ENCODE assay signal across 20 mouse cellular contexts in genomic region chr19:29221867-29222266, GRCm38 (mm10). TPM values are rescaled to one million over a fixed set of nuclear protein-coding genes. Genes with fewer than 3 reads are reported as not detected.
DNase-seq lines count a peak whose midpoint lies in the region; ATAC-seq lines count a peak whose summit lies in the region.
"Had no signal": no experiment of that assay in that cellular context is flagged by ENCODE, and none has a peak within 500 bp of the region (broad histone marks: within the 10 kb centered on the region; RNA-seq: fewer than 3 reads in every experiment).

No protein-coding gene starts in this region.

- no peak for ATAC-seq in embryonic facial prominence, embryonic 14.5 days (ENCODE audit: low read depth)
- ATAC-seq: forebrain, embryonic 16.5 days; intestine, postnatal 0 days; midbrain, embryonic 13.5 days had no signal

- no peak overlapping the region for H3K4me2 ChIP-seq in embryonic facial prominence, embryonic 14.5 days (ENCODE audit: low read depth, low read length)
- H3K4me2 ChIP-seq: embryonic facial prominence, embryonic 12.5 days; hindbrain, embryonic 13.5 days; limb, embryonic 12.5 days; liver, embryonic 15.5 days; midbrain, embryonic 13.5 days had no signal

- 71% methylated on average over 4 of the region's 4 CpGs for WGBS in embryonic facial prominence, embryonic 14.5 days
- WGBS in embryonic facial prominence, embryonic 10.5 days: 81% methylated on average over 4 of the region's 4 CpGs

- H3K4me3 ChIP-seq in embryonic facial prominence, embryonic 14.5 days (ENCODE audit: low read depth, low read length): no peak overlapping the region
- no peak overlapping the region for H3K4me3 ChIP-seq in embryonic facial prominence, embryonic 10.5 days
- H3K4me3 ChIP-seq: embryonic facial prominence, embryonic 12.5 days; heart, adult 2 months; hindbrain, embryonic 13.5 days; limb, embryonic 12.5 days; liver, embryonic 15.5 days; midbrain, embryonic 13.5 days had no signal

- H3K36me3 ChIP-seq in embryonic facial prominence, embryonic 14.5 days (ENCODE audit: control insufficient read depth, insufficient read depth, low read length): no peaks in the 10 kb centered on the region
- no peaks in the 10 kb centered on the region for H3K36me3 ChIP-seq in embryonic facial prominence, embryonic 10.5 days (replicated peaks)
- H3K36me3 ChIP-seq: embryonic facial prominence, embryonic 12.5 days; G1E; hindbrain, embryonic 13.5 days; limb, embryonic 12.5 days; liver, embryonic 15.5 days; midbrain, embryonic 13.5 days had no signal

- H3K27me3 ChIP-seq in embryonic facial prominence, embryonic 14.5 days (replicated peaks; ENCODE audit: control insufficient read depth, insufficient read depth, low read length): no peaks in the 10 kb centered on the region
- H3K27me3 ChIP-seq in embryonic facial prominence, embryonic 10.5 days (replicated peaks; ENCODE audit: low read depth, poor library complexity, severe bottlenecking): no peaks in the 10 kb centered on the region
- H3K27me3 ChIP-seq: embryonic facial prominence, embryonic 12.5 days; hindbrain, embryonic 13.5 days; limb, embryonic 12.5 days; liver, embryonic 15.5 days; midbrain, embryonic 13.5 days had no signal

- H3K9ac ChIP-seq in embryonic facial prominence, embryonic 14.5 days (ENCODE audit: low read depth, low read length): no peak overlapping the region
- H3K9ac ChIP-seq: embryonic facial prominence, embryonic 12.5 days; hindbrain, embryonic 13.5 days; limb, embryonic 12.5 days; liver, embryonic 15.5 days; midbrain, embryonic 13.5 days had no signal

- peaks cover 8% of the 10 kb centered on the region; the same call in 1 of the 2 replicates for H3K9me3 ChIP-seq in embryonic facial prominence, embryonic 14.5 days (ENCODE audit: control insufficient read depth, low read length)
- H3K9me3 ChIP-seq in embryonic facial prominence, embryonic 10.5 days: no peaks in the 10 kb centered on the region
- H3K9me3 ChIP-seq: embryonic facial prominence, embryonic 12.5 days; G1E; hindbrain, embryonic 13.5 days; limb, embryonic 12.5 days; liver, embryonic 15.5 days; midbrain, embryonic 13.5 days had no signal

- H3K27ac ChIP-seq in embryonic facial prominence, embryonic 14.5 days (replicated peaks; ENCODE audit: low read depth, low read length): no peak overlapping the region
- H3K27ac ChIP-seq in embryonic facial prominence, embryonic 10.5 days (replicated peaks): no peak overlapping the region
- H3K27ac ChIP-seq: embryonic facial prominence, embryonic 12.5 days; heart, adult 2 months; hindbrain, embryonic 13.5 days; limb, embryonic 12.5 days; liver, embryonic 15.5 days; macrophage; midbrain, embryonic 13.5 days had no signal

- H3K4me1 ChIP-seq in embryonic facial prominence, embryonic 14.5 days (ENCODE audit: control insufficient read depth, insufficient read depth, low read length): no peaks in the 10 kb centered on the region
- 0 out of 2 replicates have a peak, but pooled peaks cover 4% of the 10 kb centered on the region for H3K4me1 ChIP-seq in embryonic facial prominence, embryonic 10.5 days
- H3K4me1 ChIP-seq: embryonic facial prominence, embryonic 12.5 days; hindbrain, embryonic 13.5 days; limb, embryonic 12.5 days; liver, embryonic 15.5 days; midbrain, embryonic 13.5 days had no signal

- peak; percentile 26 for DNase-seq in embryonic facial prominence, embryonic 14.5 days (ENCODE audit: low spot score)
- no peak for DNase-seq in embryonic facial prominence, embryonic 10.5 days (ENCODE audit: low spot score)
- peak; percentile 29 for DNase-seq in 3T3-L1 (ENCODE audit: low read depth, low spot score)
- peak; percentile 17 for DNase-seq in Muller cell, postnatal 12 days (ENCODE audit: inconsistent ontology term)
- DNase-seq in adrenal gland, postnatal 36 days: peak; percentile 28 to 38
- no peak for DNase-seq in spleen, postnatal 10 days (ENCODE audit: low spot score in 2 of 2)
- DNase-seq in frontal cortex, adult 2 months (ENCODE audit: extremely low spot score in 1 of 2, low spot score in 1 of 2): no peak
- no peak for DNase-seq in layer of hippocampus, adult 8-10 months (ENCODE audit: low spot score in 2 of 2)
- DNase-seq: cerebellum, adult 2 months; heart, adult 2 months; kidney, postnatal 10 days had no signal

RNA-seq across cellular contexts. Expression of gene Jak2, which starts 29.8 kb away (rescaled TPM):
- 15.3 and 16.2 TPM in 2 replicates for polyA plus RNA-seq in embryonic facial prominence, embryonic 14.5 days (2014; fragmentation: Nextera tagmentation; extraction: Ambion mirVana)
- 6.7 and 6.9 TPM in 2 replicates for polyA plus RNA-seq in embryonic facial prominence, embryonic 10.5 days (2016; fragmentation: Nextera tagmentation; extraction: Ambion mirVana)
- total RNA-seq in adrenal gland, postnatal 36 days (2021): 10 to 100 TPM; 16.1 to 24.2 TPM
- polyA plus RNA-seq in frontal cortex, adult 2 months (2012; rRNA removed): 25.2 and 26.6 TPM in 2 replicates
- 10 to 100 TPM; 30.1 to 33.5 (median 31.4) TPM for total RNA-seq in layer of hippocampus, adult 8-10 months (2022)

Comparison
In these comparisons a context has a peak if more than half of its experiments do, and no peak if none do; other contexts are left out.
1. DNase-seq: peak in embryonic facial prominence, embryonic 14.5 days (single experiment), 3T3-L1 (single experiment), Muller cell, postnatal 12 days (single experiment) and adrenal gland, postnatal 36 days (2 of 2); none in embryonic facial prominence, embryonic 10.5 days (single experiment), spleen, postnatal 10 days (0 of 2), frontal cortex, adult 2 months (0 of 2) and layer of hippocampus, adult 8-10 months (0 of 2).